Mouse (Mus musculus): Measurements from ENCODE around the gene Tmem196.

- no peak for TF ChIP-seq CTCF (IDR thresholded peaks at IDR 0.05; ENCODE audit: insufficient read depth, low read depth, low read length)
- no peak for TF ChIP-seq POLR2A (IDR thresholded peaks at IDR 0.05; ENCODE audit: insufficient read depth, low read depth, low read length)
Observed at GRCm38 (mm10) chr12:119965373-119965772, 19.8 kb downstream of the Tmem196 start.
